Mouse (Mus musculus) hindbrain, embryonic 15.5 days (tissue): ENCODE results near the gene Ttll1. TPM values are rescaled to one million over a fixed set of nuclear protein-coding genes. Genes with fewer than 3 reads are reported as not detected.
"Not testable (repeated sequence)": the region's sequence is repeated elsewhere in the genome, so short reads cannot be mapped to it uniquely, and the experiment has no call there.

Experiments
- ATAC-seq: fragments of 200-750 bp; cut with Nextera tagmentation; 2 replicates; pipeline ENCODE4 v1.8.0; 2017; ENCODE audit warnings: low read depth, moderate number of reproducible peaks, moderate TSS enrichment; ENCODE audit not compliant: low FRiP score
- H3K27ac ChIP-seq: fragments of 300-500 bp; sonication (generic); replicated peaks from 2 replicates; pipeline ENCODE4 v1.5.1; 2015; ENCODE audit warnings: mild to moderate bottlenecking, inconsistent platforms
- H3K27me3 ChIP-seq: fragments of 300-500 bp; sonication (generic); 2 replicates; pipeline ENCODE4 v1.6.1; 2015; ENCODE audit warnings: control low read depth, inconsistent platforms
- H3K36me3 ChIP-seq: fragments of 300-500 bp; sonication (generic); 2 replicates; pipeline ENCODE4 v1.6.1; 2015; ENCODE audit warnings: control low read depth, inconsistent platforms
- H3K4me1 ChIP-seq: fragments of 300-500 bp; sonication (generic); replicated peaks from 2 replicates; pipeline ENCODE4 v1.6.1; 2015; ENCODE audit warnings: control low read depth, inconsistent platforms
- H3K4me2 ChIP-seq: fragments of 300-500 bp; sonication (generic); 2 replicates; pipeline ENCODE4 v1.6.1; 2015; ENCODE audit warnings: moderate library complexity, mild to moderate bottlenecking, inconsistent platforms
- H3K4me3 ChIP-seq: fragments of 300-500 bp; sonication (generic); 2 replicates; pipeline ENCODE4 v1.5.1; 2015; ENCODE audit warnings: mild to moderate bottlenecking, inconsistent platforms
- H3K9ac ChIP-seq: fragments of 300-500 bp; sonication (generic); 2 replicates; pipeline ENCODE4 v1.6.1; 2015; ENCODE audit warnings: inconsistent platforms
- H3K9me3 ChIP-seq: fragments of 300-500 bp; sonication (generic); 2 replicates; pipeline ENCODE4 v1.6.1; 2016; ENCODE audit warnings: control low read depth, inconsistent platforms
- WGBS: fragments of 180-500 bp; shearing (Covaris S2); methylation state at CpG from one replicate; pipeline ENCODE4 v1.1.7; 2015; 5-methylcytosine and 5-hydroxymethylcytosine counted together
- polyA plus RNA-seq: library from polyadenylated mRNA; unstranded; fragments of >200 nt; fragmentation: Nextera tagmentation; extraction: Ambion mirVana; gene quantifications from 2 replicates; pipeline ENCODE4 v1.2.1, GENCODE M21; 2015

Gene Ttll1
- polyA plus RNA-seq, 1 experiment from 2014 or later = 122 TPM

DNA sequence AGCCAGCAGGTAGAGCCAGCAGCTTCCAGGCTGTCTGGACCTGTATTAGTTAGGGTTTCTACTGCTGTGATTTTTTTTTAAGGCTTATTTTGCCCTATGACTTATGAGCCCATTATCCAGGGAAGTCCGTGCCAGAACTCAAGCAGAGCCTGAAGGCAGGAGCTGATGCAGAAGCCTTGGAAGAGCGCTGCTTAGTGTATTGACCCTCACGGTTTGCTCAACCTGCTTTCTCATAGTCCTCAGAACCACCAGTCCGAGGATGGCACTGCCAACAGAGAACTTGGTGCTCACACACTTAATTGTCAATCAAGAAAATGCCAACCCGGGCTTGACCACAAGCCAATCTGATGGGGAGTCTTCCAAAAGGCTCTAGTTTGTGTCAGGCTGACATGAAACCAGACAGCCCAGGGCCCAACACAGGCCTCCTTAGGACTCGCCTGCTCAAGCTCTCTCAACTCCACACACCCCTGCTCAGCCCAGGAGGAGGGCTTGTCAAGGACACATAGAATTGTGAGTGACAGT lies 10.2 kb upstream of the Ttll1 start:
- 82% methylated on average over 6 of the region's 6 CpGs for WGBS
- peaks cover 11% of the 10 kb centered on the region for H3K27me3 ChIP-seq
- ATAC-seq = no peak

DNA sequence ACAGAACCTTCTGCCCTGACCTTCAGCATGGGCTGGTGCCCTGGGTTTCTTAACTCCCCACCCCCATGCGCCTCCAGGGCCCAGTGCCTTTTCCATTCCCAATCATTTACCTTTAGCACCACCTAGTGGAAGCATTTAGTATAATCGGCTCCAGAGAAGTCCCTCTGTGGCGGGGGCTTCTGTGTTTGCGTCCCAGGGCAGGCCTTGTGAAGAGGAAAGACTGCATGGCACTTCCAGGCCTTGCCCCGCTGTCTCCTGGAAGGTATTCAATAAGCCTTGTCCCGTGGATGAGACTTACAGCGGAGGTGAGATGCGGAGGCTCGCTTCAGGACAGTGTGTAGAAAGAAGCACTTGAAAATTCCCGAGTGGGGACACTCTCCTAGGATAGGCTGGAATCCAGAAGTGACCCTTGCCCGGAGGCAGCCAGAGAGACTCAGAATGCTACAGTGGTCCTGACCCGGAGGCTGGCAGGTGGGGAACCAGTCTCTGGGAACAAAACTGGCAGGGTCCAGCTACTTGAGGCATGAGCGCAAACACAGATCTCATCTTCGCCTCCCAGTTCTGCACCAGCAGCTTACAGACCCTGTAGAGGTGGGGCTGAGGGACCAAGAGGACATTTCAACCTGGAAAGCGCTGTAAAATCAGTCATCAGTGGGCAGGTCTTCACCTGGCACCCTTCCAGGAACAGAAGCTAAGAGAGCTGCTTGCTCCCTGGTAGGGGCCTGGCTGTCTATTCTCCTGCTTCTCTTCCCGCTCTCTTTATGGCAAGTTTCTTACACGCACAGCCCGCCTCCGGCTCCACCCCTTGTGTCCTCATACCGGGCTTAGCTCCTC lies 7.7 kb upstream of the Ttll1 start:
- H3K4me2 ChIP-seq = no peak overlapping the region
- no peaks in the 10 kb centered on the region for H3K36me3 ChIP-seq
- H3K4me1 ChIP-seq = peaks cover 4% of the 10 kb centered on the region
- no peaks in the 10 kb centered on the region for H3K9me3 ChIP-seq
- 39% methylated on average over 20 of the region's 20 CpGs for WGBS
- no peak overlapping the region for H3K9ac ChIP-seq
- ATAC-seq = peak; percentile 66
- H3K27ac ChIP-seq = no peak overlapping the region
- H3K4me3 ChIP-seq = no peak overlapping the region
- no peaks in the 10 kb centered on the region for H3K27me3 ChIP-seq

More for the DNA sequence above, 10.2 kb upstream of the Ttll1 start:
- H3K36me3 ChIP-seq = no peaks in the 10 kb centered on the region
- H3K9me3 ChIP-seq = no peaks in the 10 kb centered on the region
- no peak overlapping the region for H3K27ac ChIP-seq
- peaks cover 9% of the 10 kb centered on the region for H3K4me1 ChIP-seq
- H3K4me2 ChIP-seq = no peak overlapping the region
- H3K4me3 ChIP-seq = no peak overlapping the region
- no peak overlapping the region for H3K9ac ChIP-seq

DNA sequence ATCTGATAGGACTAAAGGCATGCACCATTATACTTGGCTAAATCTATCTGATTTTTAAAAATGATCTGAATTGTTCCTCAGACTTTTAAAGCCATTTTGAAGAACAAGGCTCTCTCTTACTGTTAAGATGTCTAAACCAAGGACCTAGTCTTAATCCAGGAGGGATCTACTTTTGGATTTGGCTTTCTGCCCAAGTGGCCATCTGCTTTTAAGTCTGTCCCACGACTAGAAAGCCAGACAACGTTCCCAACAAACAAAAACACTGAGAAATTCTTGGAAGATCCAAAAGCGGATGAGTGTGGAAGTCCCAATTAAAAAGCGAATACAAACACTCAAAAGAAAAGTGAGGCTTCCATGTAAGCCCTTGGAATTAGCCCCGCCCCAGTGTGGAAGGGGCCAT lies 4.3 kb upstream of the Ttll1 start:
- Histone ChIP-seq H3K36me3 (no peaks in the 10 kb centered on the region), H3K4me2 (no peak overlapping the region), H3K9ac (no peak overlapping the region), H3K4me3 (no peak overlapping the region), H3K9me3 (no peaks in the 10 kb centered on the region), H3K4me1 (peaks cover under 1% of the 10 kb centered on the region; the same call in 1 of the 2 replicates), H3K27ac (no peak overlapping the region), H3K27me3 (no peaks in the 10 kb centered on the region)
- 65% methylated on average over 5 of the region's 5 CpGs for WGBS
- no peak for ATAC-seq

DNA sequence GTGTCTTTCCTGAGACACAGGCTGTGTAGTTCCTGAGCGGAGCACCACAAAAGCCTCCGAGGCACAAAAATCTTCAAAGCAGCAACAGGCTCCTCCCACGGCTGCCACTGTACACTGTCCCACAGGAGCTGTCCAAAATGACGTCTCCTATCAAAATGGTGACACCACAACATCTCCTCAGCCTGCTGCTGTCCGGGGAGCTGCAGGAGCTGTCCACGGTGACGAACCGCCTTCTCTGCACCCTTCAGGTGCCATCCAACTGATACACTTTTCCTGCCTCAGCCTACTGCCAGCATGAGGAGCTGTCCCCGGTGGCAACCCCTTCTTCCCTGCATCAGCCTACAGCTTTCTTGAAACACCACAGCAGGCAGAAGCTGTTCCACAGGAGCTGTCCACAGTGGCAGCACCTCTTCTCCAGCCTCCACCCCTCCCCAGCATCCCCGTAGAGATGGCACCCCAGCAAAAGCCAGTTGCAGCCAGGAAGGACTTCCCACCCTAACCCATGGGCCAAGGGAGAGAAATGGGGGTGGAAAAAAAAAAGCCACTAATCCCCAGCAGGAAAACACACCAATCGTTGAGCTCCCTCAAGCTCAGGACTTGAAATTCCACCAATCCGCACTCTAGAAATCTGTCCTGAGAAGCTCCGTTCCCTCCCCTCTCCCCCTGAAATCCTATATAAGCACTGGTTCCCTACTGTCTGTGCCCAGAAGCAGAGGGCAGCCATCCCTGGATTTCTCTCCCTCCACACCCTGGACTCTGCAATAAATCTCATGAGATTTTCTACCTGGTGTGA lies 2.0 kb upstream of the Ttll1 start:
- H3K27me3 ChIP-seq = no peaks in the 10 kb centered on the region
- no peak overlapping the region for H3K9ac ChIP-seq
- no peak overlapping the region for H3K4me2 ChIP-seq
- ATAC-seq = no peak
- H3K27ac ChIP-seq = no peak overlapping the region
- WGBS = 79% methylated on average over 13 of the region's 13 CpGs
- H3K4me1 ChIP-seq = peaks cover 23% of the 10 kb centered on the region
- no peak overlapping the region for H3K4me3 ChIP-seq
- no peaks in the 10 kb centered on the region for H3K9me3 ChIP-seq
- H3K36me3 ChIP-seq = no peaks in the 10 kb centered on the region

DNA sequence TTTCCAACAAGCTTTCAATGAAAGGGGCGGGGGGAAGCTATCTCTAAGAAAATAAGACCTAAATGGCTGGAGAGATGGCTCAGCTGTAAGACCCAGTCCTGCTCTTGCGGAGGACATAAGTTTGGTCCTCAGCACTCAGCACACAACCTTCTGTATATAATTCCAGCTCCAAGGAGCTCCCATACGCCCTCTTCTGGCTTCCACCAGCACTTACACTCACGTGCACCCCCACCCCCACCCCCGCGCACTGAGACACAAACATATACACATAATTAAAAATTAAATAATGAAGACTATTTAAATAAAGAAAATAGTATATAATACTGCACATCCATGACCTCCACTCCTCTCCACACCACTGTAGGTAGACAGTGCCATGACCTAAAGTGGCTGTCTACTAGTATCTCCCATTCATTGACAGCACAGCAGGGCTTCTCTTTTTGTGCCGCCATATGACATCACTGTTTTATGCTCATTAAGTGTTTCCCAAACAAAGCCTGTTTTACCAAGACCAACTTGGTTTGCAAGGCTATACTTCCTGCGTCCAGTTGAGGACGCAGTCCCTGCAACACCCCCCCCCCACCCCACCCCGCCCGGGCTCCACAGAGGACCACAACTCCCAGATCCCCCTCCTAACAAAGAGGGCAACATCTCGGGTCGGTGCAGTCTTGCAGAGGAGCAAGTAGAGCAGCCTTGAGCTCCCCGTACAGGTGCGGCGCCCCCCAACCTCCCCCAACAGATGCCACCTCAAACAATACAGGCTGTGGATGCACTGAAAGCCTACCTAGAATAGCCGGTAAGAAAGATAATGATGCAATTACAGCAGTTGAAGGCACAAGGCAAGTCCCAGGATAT lies 516 bp downstream of the Ttll1 start:
- H3K9me3 ChIP-seq = no peaks in the 10 kb centered on the region
- 23% methylated on average over 17 of the region's 17 CpGs for WGBS
- peak overlapping the region; percentile 76 for H3K9ac ChIP-seq
- ATAC-seq = peak; percentile 89
- H3K36me3 ChIP-seq = no peaks in the 10 kb centered on the region
- peak overlapping the region; percentile 80 for H3K4me3 ChIP-seq
- H3K27ac ChIP-seq = peak overlapping the region; percentile 94
- peaks cover 26% of the 10 kb centered on the region for H3K4me1 ChIP-seq
- no peaks in the 10 kb centered on the region for H3K27me3 ChIP-seq
- H3K4me2 ChIP-seq = peak overlapping the region; percentile 62

DNA sequence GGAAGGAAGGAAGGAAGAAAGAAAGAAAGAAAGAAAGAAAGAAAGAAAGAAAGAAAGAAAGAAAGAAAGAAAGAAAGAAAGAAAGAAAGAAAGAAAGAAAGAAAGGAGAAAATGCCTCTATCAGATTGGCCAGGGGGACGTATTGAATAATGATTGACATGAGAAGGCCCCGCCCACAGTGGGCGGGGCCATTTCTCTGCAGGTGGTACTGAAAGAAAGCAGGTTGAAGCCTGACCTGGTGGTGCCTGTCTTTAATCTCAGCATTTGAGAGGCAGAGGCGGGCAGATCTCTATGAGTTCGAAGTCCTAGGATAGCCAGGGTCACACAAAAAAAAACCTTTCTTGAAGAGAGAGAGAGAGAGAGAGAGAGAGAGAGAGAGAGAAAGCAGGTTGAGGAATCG lies 9.2 kb downstream of the Ttll1 start:
- H3K27ac ChIP-seq, ATAC-seq, H3K4me1 ChIP-seq, H3K9ac ChIP-seq, H3K27me3 ChIP-seq, H3K4me3 ChIP-seq, H3K9me3 ChIP-seq, H3K4me2 ChIP-seq: not testable (repeated sequence)
- peaks cover 73% of the 10 kb centered on the region for H3K36me3 ChIP-seq
- WGBS = 83% methylated on average over 6 of the region's 6 CpGs

DNA sequence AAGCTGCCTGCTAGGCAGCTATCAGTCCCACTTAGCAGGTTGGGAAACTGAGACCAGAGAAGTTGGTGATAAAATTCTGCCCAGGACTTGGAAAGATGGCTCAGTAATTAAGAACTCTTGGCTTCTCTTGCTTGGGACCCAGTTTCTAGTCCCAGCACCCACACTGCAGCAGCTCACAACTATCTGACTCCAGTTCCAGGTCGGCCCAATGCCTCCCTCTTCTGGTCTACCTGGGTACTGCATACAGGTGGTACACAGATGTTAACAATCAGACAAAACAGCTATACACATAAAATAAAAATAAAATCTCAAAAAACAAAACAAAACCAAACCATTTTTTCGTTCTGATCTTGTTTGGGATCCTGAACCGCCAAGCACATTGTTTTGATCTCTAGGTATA lies 10.3 kb downstream of the Ttll1 start:
- Histone ChIP-seq H3K27ac (no peak overlapping the region), H3K36me3 (peaks cover 84% of the 10 kb centered on the region), H3K4me3 (no peak overlapping the region), H3K4me2 (no peak overlapping the region), H3K27me3 (no peaks in the 10 kb centered on the region), H3K4me1 (no peaks in the 10 kb centered on the region), H3K9me3 (no peaks in the 10 kb centered on the region), H3K9ac (no peak overlapping the region)
- ATAC-seq = no peak
- 65% methylated on average over 3 of the region's 3 CpGs for WGBS

DNA sequence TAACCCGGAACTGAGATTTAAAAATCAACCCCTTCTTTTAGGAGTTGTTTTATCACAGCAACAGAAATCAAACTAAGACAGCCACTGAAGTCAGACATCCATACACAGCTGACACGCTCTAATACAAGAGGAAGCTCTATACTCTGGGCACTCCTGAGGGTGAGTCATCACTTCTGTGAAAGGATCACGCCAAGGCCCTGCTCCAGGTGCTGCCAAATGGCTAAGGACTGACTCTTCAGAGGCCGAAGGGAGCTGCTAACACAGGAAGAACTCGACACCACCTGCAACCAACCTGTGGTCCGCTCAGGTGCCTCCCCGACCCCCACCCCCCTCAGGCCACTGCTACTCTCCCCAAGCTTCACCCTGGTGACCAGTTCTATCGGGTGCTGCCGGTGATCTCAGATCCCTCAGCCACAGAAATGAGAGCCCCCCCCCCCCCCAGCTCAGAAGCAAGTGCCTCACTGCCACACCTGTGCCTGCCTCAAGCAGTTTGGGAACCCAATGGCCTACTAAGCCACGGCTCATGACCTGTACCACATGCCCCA lies 11.4 kb downstream of the Ttll1 start:
- WGBS = 92% methylated on average over 10 of the region's 10 CpGs
- ATAC-seq = no peak
- Histone ChIP-seq H3K9ac (no peak overlapping the region), H3K4me2 (no peak overlapping the region), H3K27me3 (no peaks in the 10 kb centered on the region), H3K4me1 (no peaks in the 10 kb centered on the region), H3K27ac (no peak overlapping the region), H3K9me3 (no peaks in the 10 kb centered on the region), H3K4me3 (no peak overlapping the region), H3K36me3 (peaks cover 85% of the 10 kb centered on the region)

DNA sequence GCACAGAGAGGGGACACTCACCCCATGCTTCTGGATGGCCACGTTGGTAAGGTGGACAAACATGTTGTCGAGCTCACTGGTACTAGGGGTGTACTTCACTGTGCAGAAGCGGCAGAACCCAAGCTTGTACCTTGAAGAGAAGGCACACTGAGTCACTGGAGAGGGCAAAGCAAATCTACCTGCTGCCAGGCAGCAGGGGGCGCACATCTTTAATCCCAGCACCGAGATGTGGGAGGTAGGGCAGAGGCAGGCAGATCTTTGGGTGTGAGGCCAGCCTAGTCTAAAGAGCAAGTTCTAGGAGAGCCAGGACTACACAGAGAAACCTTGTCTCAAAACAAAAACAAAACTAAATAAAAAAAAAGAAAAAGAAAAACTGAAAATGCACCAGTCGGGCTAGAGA lies 13.4 kb downstream of the Ttll1 start:
- Histone ChIP-seq H3K9ac (no peak overlapping the region), H3K4me1 (no peaks in the 10 kb centered on the region), H3K27ac (no peak overlapping the region), H3K4me3 (no peak overlapping the region), H3K27me3 (no peaks in the 10 kb centered on the region), H3K36me3 (peaks cover 90% of the 10 kb centered on the region), H3K4me2 (no peak overlapping the region), H3K9me3 (no peaks in the 10 kb centered on the region)
- 95% methylated on average over 6 of the region's 6 CpGs for WGBS
- ATAC-seq = no peak

DNA sequence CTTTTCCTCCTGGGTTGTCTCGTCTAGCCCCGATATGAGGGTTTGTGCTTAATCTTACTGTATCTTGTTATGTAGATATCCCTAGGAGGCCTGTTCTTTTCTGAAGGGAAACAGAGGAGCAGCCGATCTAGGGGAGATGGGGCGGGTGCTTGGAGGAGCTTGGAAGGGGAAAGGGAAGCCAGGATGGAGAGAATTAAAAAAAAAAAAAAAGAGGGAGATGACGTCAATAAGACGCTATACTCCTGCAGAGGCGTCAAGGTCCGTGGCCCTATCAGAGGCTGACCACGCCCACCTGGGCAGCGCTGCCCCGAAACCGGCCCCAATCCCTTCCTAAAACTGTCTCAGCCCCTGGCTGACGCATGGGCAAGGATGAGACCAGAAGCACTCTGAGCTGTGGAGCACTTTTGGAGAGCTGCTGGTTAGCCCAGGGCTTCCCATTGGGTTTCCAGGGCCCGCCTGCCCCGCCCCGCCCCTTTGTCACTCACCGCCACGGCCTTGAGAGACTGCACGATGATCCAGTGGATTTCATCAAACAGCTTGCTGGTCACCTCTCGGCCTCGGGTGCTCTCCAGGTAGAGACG lies 14.8 kb downstream of the Ttll1 start:
- Histone ChIP-seq H3K36me3 (peaks cover 94% of the 10 kb centered on the region), H3K27me3 (no peaks in the 10 kb centered on the region), H3K4me2 (no peak overlapping the region)

DNA sequence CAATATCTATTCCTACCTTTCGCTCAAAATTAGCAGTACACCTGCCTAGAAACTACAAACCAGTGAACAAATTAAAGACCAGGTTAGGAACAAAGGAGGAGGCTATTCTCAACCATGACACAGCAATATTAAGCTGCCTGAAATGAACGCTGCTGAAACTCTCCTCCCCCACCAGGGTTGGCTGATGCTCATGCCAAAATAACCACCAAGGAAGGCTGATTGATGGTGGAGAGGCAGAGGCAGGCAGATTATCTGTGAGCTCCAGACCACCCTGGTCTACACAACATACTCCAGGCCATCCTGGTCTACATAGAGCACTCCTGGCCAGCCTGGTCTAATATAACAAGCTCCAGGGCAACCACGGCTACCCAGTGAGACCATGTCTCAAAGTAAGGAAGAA lies 15.5 kb downstream of the Ttll1 start:
- Histone ChIP-seq H3K4me3 (no peak overlapping the region), H3K9ac (no peak overlapping the region), H3K9me3 (no peaks in the 10 kb centered on the region), H3K27me3 (no peaks in the 10 kb centered on the region), H3K4me2 (no peak overlapping the region), H3K27ac (no peak overlapping the region), H3K4me1 (no peaks in the 10 kb centered on the region), H3K36me3 (peaks cover 94% of the 10 kb centered on the region)
- WGBS = 92% methylated on average over 3 of the region's 3 CpGs
- ATAC-seq = no peak

More for the DNA sequence above, 14.8 kb downstream of the Ttll1 start:
- ATAC-seq = no peak
- H3K9ac ChIP-seq = no peak overlapping the region
- H3K9me3 ChIP-seq = no peaks in the 10 kb centered on the region
- H3K4me1 ChIP-seq = no peaks in the 10 kb centered on the region
- 65% methylated on average over 22 of the region's 22 CpGs for WGBS
- H3K27ac ChIP-seq = no peak overlapping the region
- no peak overlapping the region for H3K4me3 ChIP-seq
